Mouse (Mus musculus): Measurements from ENCODE around the gene Carmil3.

DNA sequence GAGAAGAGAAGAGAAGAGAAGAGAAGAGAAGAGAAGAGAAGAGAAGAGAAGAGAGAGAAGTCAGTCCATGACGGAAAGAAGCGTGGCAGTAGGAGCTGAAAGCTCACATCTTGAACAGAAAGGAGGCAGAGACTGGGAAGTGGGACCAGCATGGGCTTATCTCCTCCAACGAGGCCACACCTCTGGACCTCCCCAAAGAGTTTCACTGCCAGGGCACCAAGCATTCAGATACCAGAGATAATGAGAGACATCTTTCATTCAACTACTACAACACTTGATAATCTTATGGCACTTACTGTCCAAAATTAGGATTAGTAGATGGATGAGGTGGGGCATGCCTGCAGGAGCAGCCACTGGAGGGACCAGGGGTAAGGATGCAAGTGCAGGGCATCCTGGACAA lies 65.3 kb downstream of the Carmil3 start:
- TF ChIP-seq ZC3H11A (IDR thresholded peaks at IDR 0.05; ENCODE audit: borderline replicate concordance, low read depth, low read length) = no peak
- no peak for TF ChIP-seq CHD2 (IDR thresholded peaks at IDR 0.05; ENCODE audit: low read depth, low read length)

Data from ES-E14 (cell line).